Mouse (Mus musculus) liver, embryonic 14.5 days (tissue): Measurements from ENCODE around the gene Cox18. TPM values are rescaled to one million over a fixed set of nuclear protein-coding genes. Genes with fewer than 3 reads are reported as not detected.

Source experiments
- ATAC-seq: fragments of 200-750 bp; cut with Nextera tagmentation; 2 replicates; pipeline ENCODE4 v1.8.0; 2017; ENCODE audit warnings: moderate number of reproducible peaks, mild to moderate bottlenecking, moderate library complexity; ENCODE audit not compliant: insufficient read depth
- DNase-seq, 3 experiments: peaks; one replicate each; pipeline ENCODE4 v3.0.0-alpha.2; 2012 to 2013; ENCODE audit warnings: low read depth in 3 of 3, low spot score in 3 of 3
- H3K27ac ChIP-seq: fragments of 300-500 bp; sonication (generic); 2 replicates; pipeline ENCODE4 v1.5.1; 2014; ENCODE audit warnings: moderate library complexity, mild to moderate bottlenecking, control low read depth, inconsistent platforms
- H3K27me3 ChIP-seq: fragments of 300-500 bp; sonication (generic); 2 replicates; pipeline ENCODE4 v1.6.1; 2014; ENCODE audit warnings: mild to moderate bottlenecking, low read length, moderate library complexity; ENCODE audit not compliant: control insufficient read depth, insufficient read depth
- H3K36me3 ChIP-seq: fragments of 300-500 bp; sonication (generic); replicated peaks from 2 replicates; pipeline ENCODE4 v1.6.1; 2014; ENCODE audit warnings: low read depth; ENCODE audit not compliant: control insufficient read depth, insufficient read depth
- H3K4me1 ChIP-seq, 2 experiments: fragments of 200-500 bp in 1 of 2; fragments of 300-500 bp in 1 of 2; sonication (generic) in 1 of 2; replicated peaks; 2 replicates each; pipeline ENCODE4 v1.6.1; 2012 to 2014; ENCODE audit warnings: antibody characterized with exemption in 1 of 2, inconsistent platforms in 1 of 2, low read length in 1 of 2; ENCODE audit not compliant: control insufficient read depth in 2 of 2, insufficient read depth in 2 of 2
- H3K4me2 ChIP-seq: fragments of 300-500 bp; sonication (generic); 2 replicates; pipeline ENCODE4 v1.6.1; 2014; ENCODE audit warnings: low read depth, mild to moderate bottlenecking, control low read depth, moderate library complexity
- H3K4me3 ChIP-seq, 2 experiments: fragments of 200-500 bp in 1 of 2; fragments of 300-500 bp in 1 of 2; sonication (generic) in 1 of 2; 2 replicates each; pipeline ENCODE4 v1.5.1; 2012 to 2014; ENCODE audit warnings: low read depth in 2 of 2, low read length in 2 of 2, mild to moderate bottlenecking in 2 of 2, control low read depth in 1 of 2, inconsistent platforms in 1 of 2, moderate library complexity in 1 of 2; ENCODE audit not compliant: insufficient read depth in 1 of 2
- H3K9ac ChIP-seq: fragments of 300-500 bp; sonication (generic); replicated peaks from 2 replicates; pipeline ENCODE4 v1.6.1; 2014; ENCODE audit warnings: mild to moderate bottlenecking, control low read depth, moderate library complexity
- H3K9me3 ChIP-seq: fragments of 300-500 bp; sonication (generic); 2 replicates; pipeline ENCODE4 v1.6.1; 2016; ENCODE audit warnings: low read length, mixed read lengths; ENCODE audit not compliant: control insufficient read depth
- CTCF ChIP-seq: IDR thresholded peaks from 2 replicates; pipeline ENCODE4 v1.5.1; 2016; ENCODE audit warnings: antibody characterized with exemption, low read depth, control low read depth
- EP300 ChIP-seq: IDR thresholded peaks from 2 replicates; pipeline ENCODE4 v1.6.1; 2016; ENCODE audit warnings: antibody characterized with exemption, low read depth
- WGBS: fragments of 180-500 bp; shearing (Covaris S2); extraction: QIAGEN DNeasy Blood & Tissue Kit; methylation state at CpG from one replicate; pipeline ENCODE4 v1.1.7; 2014; ENCODE audit not compliant: insufficient replicate concordance; 5-methylcytosine and 5-hydroxymethylcytosine counted together
- polyA plus RNA-seq, 2 experiments: library from polyadenylated mRNA; depleted of rRNA in 1 of 2; stranded (reverse) in 1 of 2; unstranded in 1 of 2; fragments of >200 nt; fragmentation: Nextera tagmentation in 1 of 2; extraction: Ambion mirVana in 1 of 2; gene quantifications; 2 replicates each; pipeline versions ENCODE4 v1.2.1 to v1.2.3; 2012 to 2014

Cox18 gene
- polyA plus RNA-seq, 2 experiments, result 6.9 to 11.9 TPM

DNA sequence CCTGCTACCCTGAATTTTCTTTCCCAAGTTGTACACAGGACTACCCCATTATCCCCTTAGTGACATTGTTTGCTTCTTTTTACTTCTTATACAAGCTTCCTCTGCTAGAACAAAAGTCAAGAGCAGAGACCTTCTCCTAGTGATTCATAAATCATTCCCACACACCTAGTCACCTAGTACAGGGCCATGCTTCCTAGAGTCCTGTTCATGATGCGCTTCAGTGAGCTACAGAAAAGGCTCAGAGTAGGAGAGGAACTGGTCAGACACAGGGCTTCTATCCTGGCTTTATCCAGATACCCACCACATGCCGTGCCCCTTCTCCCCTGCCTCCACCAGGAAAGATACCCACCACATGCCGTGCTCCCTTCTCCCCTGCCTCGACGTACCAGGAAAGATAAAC is 44.7 kb downstream of the Cox18 start:
- H3K4me2 ChIP-seq, result no peak overlapping the region
- ATAC-seq, result no peak
- H3K4me1 ChIP-seq, result no peaks in the 10 kb centered on the region
- no peak overlapping the region for H3K4me3 ChIP-seq
- no peak overlapping the region for H3K9ac ChIP-seq
- H3K9me3 ChIP-seq, result no peaks in the 10 kb centered on the region
- no peak overlapping the region for H3K27ac ChIP-seq
- WGBS, result 66% methylated on average over 5 of the region's 5 CpGs
- H3K36me3 ChIP-seq, result no peaks in the 10 kb centered on the region
- no peaks in the 10 kb centered on the region for H3K27me3 ChIP-seq
- DNase-seq, result no peak
- TF ChIP-seq CTCF, result no peak
- no peak for TF ChIP-seq EP300

DNA sequence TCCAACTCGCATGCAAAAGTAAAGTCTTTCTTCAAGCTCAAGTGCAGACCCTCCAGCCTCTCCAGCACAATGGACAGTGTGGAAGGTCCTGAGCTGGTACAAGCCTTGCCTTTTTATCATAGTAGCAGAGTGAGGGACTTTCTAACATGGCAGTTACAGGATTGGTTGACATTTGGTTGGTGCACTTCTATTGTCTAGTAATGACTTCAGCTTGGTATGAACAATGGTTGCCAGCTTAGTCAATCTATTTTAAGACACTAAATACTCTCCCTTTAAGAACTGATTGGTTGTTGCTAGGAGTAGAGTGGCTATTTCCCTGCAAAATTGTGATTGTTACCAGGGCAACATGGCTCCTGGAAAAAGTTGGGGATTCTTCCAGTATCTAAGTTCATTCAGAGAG is 45.7 kb downstream of the Cox18 start:
- Histone ChIP-seq H3K27me3 (no peaks in the 10 kb centered on the region), H3K4me3 (no peak overlapping the region), H3K9me3 (no peaks in the 10 kb centered on the region), H3K36me3 (no peaks in the 10 kb centered on the region), H3K9ac (no peak overlapping the region), H3K27ac (no peak overlapping the region), H3K4me1 (no peaks in the 10 kb centered on the region), H3K4me2 (no peak overlapping the region)
- ATAC-seq, result no peak
- TF ChIP-seq EP300, result no peak
- 77% methylated on average over 1 of the region's 1 CpGs for WGBS
- no peak for DNase-seq

Other genes with a start within 250 kb of the Cox18 start
- gene Ankrd17, start 142.6 kb upstream of the Cox18 start, polyA plus RNA-seq (2012; rRNA removed), result 12.5 and 14.4 TPM in 2 replicates
- 10.8 and 11.3 TPM in 2 replicates for gene Ankrd17, start 142.6 kb upstream of the Cox18 start, polyA plus RNA-seq (2014; fragmentation: Nextera tagmentation; extraction: Ambion mirVana)
- 1.2 and 1.6 TPM in 2 replicates for gene Gm9958, start 143.2 kb upstream of the Cox18 start, polyA plus RNA-seq (2012; rRNA removed)
- 1.7 and 2.0 TPM in 2 replicates for gene Gm9958, start 143.2 kb upstream of the Cox18 start, polyA plus RNA-seq (2014; fragmentation: Nextera tagmentation; extraction: Ambion mirVana)
- gene Alb, start 236.9 kb upstream of the Cox18 start, polyA plus RNA-seq (2012; rRNA removed), result 9,059 and 10,825 TPM in 2 replicates
- 3,181 and 3,484 TPM in 2 replicates for gene Alb, start 236.9 kb upstream of the Cox18 start, polyA plus RNA-seq (2014; fragmentation: Nextera tagmentation; extraction: Ambion mirVana)